Mouse (Mus musculus) right cerebral cortex, postnatal 36 days (tissue): ENCODE results near the gene Snap25.

Source experiments
- DNase-seq, 2 experiments: peaks; one replicate each; pipeline ENCODE4 v3.0.0; 2022; ENCODE audit warnings: low spot score in 2 of 2, mixed read lengths in 1 of 2

Snap25 gene

DNA sequence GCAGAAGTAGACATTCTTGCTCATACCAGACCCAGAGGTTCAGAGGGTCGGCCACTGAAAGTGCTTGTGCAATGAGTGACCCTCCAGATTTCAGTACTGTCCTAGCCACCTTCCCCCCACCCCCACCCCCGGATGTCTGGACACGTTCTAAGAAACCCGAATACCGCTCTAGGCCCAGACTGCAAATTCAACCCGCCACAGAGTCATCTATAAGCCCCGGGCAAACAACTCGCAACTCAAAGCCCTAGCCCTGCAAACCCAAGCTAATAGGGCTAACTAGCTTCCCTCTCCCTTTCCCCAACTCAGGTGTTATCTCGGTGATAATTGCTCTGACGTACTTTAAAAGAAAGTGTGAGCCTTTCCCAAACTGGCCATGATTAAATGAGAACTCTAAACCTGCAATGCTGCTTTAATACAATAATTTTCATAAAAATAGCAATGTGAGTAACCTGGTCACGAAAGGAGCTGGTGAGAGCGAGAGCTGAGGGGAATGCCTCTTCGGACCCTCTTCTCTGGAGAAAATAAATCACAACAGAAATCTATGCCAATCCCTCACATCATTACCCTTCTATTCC, 725 bp upstream of the Snap25 start:
- no peak for DNase-seq

DNA sequence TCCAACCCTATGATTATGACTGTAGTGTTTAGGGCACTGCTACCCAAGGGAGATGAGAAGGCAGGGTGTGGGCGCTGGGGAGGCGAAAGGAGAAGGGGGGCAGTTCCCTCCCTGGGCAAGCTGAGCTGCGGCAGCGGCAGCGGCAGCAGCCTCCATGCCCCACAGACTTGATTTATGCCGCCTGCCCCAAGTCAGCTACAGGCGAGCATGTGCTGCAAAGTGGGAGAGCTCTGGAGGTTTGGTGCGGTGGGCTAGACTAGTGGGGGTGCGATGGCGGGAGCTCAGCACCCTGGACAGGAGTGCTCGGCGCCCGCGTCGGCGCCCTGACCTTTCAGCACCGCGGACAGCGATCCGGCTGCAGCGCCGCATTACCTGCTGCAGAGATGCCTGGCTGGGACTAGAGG, 757 bp downstream of the Snap25 start:
- DNase-seq = peak; percentile 32 to 36

DNA sequence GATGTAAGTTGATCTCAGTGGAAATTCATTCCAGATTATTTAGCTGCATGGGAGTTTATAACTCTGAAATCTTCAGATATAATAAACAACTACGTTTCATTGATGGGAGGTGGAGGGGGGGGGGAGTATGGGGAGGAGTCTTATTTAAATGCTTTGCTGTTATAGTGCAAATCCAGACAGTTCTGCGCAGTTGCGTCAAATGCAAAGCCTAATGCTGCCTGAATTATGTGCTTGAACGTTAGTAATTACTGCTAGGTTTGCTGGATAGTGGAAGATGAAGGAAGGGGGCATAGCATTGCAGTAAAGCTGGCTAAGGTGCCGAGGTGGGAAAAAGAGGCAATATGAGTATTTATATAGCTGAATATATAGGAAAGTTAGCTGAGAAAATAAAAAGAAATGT, 2.3 kb downstream of the Snap25 start:
- no peak for DNase-seq

DNA sequence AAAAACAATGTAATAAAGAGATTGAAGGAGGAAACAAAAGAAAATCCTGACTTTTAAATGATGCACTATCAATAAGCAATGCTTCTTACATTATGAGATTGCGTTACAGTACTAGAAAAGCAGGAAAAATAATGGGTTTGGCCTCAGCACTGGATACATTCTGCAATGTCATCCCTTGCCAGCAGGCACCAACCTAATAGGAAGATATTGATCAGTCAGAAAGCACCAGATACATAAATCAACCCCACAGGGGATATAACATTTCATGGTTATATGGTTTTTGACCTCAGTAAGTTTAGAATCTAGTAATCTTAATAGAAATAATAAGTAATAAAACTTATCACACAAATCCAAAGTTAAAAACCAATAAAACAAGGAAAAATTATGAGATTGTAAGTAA, 3.1 kb downstream of the Snap25 start:
- DNase-seq = no peak

DNA sequence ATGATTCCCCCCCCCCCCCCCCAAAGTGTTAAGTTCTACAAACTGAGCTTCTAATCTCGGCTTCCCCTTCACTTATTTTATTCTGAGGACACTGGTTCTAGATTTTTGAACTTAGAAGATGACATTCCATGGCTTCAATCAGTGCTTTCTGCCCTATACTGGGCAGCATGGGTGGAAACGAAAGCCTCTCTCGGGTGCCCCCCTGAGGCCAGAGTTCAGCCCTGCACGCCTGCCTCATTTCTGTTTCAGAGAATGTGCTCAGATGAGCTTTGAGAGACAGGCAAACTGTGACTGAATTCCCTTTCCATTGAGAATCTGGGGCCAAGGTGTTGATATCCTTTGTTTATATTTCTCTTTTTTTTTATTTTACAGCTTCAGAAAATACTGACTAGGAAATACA, 7.0 kb downstream of the Snap25 start:
- DNase-seq = peak in 1 of 2 experiments; percentile 39

DNA sequence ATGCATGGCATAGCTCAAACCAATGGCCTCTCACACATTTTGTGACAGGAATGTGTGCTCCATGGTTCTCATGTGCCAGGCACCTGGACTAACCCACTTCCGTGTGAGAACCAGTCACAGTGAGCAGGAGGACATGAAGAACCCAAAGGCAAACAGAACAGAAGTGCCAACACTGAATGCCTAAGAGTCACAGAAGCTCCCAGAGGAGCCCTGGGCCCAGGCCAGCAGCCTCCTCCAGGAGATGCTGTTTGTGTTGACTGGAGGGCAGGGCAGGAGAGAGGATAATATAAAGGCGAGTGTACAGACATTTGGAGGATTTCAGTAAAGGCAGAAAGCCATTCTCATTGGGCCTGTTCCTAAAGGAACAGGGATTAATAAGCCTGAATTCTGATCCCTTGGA, 25.0 kb downstream of the Snap25 start:
- no peak for DNase-seq

DNA sequence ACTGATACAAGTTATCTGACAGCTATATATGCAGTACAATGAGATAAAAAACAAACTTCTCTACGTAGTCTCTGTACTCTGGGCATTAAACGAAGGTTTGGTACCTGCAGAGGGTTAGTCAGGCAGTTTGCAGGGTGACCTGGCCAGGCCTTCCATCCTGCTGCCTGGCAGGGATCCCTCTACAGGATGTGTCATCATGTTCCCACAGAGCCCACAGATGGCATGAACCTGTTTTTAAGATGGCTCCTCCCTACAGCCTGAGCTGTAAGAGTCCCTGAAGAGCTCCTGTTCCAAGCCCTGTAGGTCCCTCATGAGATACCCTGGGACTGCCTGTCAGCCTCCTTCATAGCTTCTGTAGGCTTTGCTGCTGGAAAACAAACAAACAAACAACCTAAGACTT, 29.0 kb downstream of the Snap25 start:
- no peak for DNase-seq

DNA sequence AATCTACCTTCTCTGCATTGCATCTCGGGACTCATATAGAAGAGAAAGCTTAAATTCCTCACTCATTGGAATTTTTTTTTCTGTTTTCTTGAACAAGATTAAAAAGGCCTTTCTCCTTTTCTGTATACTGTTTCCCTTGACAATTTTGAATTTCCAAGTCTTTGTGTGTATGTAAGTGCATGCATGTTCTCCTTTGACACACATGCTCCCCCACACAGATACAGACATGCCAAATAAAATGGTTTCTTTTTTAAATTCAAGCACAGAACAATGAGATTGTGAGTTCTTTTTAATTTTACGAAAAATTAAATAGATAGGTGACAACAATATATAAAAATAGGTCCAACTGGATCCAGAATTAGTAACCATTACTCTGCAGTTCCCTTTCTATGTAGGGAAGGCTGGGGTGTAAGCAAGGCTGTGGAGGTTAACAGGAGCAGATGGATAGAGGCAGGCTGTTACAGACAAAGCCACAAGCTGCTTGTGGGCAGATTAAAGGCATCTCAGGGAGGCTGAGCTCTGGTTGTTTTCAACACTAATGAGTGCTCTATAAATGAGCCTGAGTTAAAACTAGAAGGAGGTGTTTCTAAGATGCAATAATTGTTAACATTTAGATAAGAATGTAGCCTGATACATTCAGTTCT, 31.6 kb downstream of the Snap25 start:
- DNase-seq = no peak

DNA sequence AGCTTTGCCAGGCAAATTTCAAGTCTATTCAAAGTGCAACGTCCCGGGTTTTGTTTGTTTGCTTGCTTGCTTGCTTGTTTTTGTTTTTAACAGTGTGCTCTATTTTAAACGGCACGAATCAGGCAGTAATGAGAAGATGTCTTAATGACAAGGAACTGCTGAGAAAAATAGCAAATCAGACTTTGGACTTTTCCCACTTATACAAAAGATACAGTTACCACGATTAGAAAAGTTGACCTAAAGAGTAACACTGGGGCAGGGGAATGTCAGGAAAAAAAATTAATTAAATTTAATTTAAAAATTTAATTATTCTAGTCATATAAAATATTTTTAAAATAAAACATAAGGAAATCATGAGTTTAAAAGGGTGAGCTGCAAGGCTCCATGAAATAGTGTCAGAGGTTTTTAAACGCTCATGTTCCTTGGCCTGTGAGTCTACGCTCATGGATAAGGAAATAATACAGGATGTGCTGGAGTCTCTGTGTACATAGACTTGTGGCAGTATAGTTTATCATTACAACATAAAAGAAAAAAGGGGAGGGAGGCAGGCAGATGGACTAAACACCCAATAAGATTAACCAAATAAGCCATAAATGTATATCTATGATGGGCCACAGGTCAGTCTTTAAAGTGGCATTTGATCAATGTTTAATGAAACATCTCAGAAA, 32.2 kb downstream of the Snap25 start:
- no peak for DNase-seq

DNA sequence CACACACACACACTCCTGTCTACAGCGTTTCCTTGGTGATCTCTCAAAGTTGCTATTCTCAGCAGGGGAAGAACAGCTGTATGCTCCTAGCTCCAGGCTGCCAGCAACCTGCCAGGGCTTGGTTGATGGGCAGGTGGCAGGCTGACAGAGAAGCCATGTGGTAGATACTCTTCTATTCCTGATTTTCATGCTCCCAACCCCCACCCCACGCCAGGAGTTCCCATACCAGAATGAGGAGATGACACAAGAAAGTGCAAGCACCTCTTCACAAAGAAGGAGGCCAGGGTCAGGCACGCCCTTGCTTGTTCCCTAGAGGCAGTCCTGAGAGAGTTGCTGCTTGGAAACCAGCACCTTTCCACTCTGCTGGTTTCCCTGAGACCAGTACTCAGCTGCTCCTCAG, 40.4 kb downstream of the Snap25 start:
- DNase-seq = no peak

DNA sequence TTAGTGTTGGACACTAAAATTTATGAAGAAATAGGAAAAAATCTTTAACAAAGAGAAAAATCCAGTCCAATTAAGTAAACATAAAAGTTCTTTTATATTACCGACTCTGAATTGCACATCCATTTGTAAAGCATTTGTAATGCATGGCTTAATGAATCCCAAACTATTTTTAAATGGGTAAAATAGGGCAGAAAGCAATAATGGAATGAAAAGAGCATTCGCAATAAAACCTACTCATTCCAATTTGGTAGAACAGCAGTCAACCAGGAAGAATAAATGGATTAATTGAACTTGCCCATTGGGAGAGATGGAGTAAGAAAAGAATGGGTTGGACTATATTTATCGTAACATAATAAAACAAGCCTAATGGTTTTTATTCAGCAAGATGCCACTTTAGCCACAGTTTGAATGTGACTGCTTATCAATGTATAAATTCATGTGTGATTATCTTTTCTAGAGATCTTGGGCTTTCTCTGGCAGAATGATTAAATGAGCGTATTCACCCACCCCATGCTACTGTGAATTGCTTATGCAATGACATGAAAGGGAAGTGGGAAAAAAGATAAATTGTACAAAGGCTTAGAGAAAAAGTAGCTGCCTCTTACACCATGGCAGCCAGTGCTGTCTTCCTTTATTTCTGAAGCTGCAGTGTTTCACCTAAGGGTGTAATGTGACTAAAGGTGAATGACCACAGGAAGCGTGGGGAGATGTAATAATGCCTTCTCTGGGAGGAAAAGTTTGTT, 45.7 kb downstream of the Snap25 start:
- no peak for DNase-seq

DNA sequence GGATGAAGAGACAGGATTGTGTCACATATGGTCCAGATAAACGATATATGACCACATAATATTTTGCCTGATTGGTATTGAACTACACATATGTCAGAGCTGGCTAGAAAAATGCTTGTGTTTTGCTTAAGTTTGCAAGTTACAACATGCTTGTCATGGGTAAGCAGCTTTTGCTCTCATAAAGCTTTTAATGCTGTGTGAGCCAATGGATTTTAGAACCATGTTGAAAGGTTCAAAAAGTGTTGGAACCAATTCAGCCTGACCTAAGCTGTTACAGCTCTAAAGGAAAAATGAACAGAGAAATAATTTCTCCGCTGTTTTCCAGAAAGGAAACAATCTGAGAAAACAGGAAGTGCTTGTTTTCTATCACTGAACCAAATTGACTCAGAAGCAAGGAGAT, 64.9 kb downstream of the Snap25 start:
- DNase-seq = no peak

DNA sequence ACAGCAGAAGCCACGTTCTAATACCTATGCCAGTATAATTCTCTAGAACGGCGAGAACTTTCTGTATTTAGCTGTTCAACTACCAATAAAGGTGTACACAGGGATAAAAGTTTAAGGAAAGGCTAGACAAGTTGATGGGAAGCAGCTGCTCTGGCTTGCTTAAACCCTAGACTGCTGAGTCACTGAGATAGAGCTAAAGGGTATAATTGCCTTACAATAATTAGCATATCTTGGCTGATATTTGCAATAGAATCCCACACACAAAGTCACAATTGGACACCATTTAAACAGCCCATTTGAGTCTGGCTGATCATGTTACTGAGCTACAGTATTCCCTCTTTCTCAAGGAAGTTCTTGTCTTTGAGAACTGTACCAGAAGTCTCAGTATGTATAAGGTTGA, 65.4 kb downstream of the Snap25 start:
- no peak for DNase-seq

DNA sequence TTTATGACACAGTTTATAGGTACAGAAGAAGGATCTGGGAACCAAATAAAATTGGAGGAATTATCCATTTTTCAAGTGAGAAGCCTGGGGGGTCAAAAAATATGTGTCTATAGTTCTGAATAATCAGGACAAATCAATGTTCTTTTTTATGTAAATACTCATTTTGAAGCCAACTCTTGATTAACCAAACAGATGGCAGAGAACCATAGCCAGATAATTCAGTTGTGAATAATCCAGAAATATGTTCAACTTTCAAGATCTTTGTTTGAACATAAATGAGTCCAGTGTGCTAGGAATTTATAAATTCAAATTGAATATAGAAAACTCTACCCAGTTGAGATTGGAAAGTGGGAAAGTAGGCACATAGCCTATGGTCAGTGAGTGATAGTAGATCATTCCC, 67.0 kb downstream of the Snap25 start:
- no peak for DNase-seq

DNA sequence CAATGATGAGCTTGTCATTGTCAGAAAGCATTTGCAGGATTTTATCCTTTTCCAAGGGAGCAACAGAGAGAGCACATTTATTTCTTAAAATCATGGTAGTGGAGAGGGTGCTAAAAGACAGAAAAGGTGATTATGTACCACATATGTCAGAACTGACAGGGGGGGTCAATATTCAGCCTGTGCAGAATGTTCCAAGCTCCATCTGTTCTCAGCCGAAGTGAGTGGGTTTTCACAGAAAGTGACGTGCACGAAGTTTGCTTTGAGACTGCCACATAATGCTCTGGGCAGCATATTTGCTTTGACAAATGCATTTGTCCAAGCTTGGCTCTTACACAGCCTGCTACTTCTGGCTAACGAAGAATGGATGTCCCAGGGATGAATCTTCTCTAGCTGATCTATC, 71.1 kb downstream of the Snap25 start:
- DNase-seq = peak in 1 of 2 experiments; percentile 75

DNA sequence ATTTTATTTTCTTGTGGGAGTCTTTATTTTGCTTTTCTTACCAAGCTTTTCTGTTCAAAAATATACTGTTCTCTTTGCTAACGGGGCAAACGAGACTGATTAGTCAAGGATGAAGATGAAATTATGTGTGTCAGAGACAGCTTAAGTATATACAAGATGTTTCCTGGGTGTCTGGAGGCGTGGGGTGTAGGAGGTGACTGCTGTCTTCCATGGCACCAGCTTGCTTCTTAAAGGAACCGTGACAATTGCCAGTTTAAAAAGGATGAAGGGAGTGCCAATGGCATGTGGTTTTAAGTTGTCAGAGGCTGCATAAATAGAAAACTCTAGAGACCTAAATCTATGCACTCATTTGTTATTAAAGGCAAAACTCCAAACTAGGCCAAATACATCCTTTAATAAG, 75.1 kb downstream of the Snap25 start:
- DNase-seq = peak; percentile 75 to 89

DNA sequence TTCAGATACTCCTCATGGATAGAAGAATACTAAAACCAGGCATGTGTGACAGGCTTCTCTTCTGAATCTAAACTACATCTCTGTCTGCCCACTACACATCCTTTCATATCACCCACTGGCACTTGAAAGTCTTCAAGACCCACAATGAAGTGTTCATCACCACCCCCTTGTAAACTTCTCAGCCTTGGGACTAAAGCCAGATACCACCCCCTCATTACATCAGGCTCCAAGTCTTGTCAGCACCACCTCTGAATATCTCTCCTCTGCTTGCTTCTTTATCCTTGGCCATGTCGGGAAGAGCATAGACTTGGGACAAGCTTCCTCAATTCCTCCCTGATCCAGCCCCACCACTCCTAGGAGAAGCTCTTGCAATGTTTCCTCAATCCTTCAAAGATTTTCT, 83.3 kb downstream of the Snap25 start:
- DNase-seq = peak in 1 of 2 experiments; percentile 68

DNA sequence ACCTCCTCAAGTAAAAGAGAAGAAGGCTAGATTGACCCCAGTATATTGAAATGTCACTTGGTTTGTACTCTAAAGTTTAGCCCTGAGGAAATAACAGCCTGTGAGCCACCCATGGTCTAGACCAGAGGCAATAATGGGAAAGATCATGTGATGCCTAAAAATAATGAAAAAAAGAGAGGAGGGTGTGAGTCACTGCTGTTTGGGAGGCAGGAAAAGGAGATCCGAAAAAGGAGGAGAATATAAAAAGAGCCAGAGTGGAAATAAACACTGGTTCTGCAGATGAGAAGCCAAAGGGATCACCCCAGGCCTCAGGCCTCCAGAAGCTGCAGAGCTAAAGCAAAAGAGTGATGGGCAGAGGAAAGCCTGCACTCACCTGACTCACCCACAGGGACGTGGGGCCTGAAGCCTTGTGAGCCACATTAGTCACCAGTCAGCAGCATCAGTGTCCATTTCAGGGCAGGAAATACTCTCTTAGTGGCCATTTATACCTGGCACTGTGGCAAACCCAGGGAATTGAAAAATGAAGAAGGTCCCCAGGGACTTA, 85.7 kb downstream of the Snap25 start:
- DNase-seq = no peak

DNA sequence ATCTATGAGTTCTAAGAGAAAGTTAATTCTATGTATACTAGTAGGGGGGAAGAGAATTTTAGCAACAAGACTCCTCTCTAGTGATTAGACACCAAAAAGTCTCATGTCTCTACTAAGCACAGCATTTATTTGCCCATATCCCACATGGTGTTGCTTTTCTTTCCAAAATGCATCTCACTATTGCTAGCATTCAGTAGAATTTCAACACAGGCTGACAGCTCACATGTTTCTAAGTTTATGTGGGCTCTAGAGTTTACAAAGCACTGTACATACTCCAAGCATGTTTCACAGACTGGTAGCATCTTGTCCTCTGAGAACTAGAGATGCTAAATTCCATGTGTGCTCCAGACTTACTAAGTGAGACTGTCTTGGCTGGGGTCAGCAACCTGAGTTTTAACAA, 87.8 kb downstream of the Snap25 start:
- DNase-seq = no peak

DNA sequence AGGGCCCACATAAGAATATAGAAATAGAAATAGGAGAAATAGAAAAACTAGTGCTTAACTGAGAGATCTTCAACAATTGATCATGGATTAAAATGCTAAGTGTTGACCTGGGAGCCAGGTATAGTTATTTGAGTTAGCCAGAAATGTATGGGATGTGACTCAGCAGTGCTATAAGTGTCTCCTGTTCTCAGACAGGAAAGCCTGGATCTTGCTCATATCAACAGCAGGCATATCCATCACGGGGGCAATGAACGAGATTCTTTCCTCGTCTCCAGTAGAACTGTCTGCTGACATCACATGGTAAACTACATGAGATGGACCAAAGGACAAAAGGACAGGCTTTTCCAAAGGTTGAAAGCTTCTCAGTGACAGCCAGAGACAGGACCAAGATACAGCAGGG, 88.8 kb downstream of the Snap25 start:
- DNase-seq = no peak

DNA sequence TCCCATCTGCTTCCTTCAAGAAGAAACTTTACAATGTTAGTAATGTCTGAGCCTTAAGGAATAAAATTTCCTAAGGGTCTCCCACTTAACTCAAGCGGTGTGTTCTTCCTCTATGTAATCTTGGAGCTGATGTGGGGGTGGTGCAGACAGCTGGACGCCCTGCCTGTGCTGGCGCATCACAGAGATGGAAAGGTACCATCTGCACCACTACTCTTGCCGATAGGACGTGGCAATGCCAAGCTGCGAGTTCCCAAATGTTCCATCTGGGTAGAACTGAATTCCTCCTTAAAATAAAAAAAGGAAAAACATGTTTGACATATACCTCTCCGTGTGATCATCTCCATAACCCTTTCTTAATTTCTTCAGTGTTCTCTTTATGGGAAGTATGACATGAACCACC, 89.9 kb downstream of the Snap25 start:
- DNase-seq = peak; percentile 75 to 76

DNA sequence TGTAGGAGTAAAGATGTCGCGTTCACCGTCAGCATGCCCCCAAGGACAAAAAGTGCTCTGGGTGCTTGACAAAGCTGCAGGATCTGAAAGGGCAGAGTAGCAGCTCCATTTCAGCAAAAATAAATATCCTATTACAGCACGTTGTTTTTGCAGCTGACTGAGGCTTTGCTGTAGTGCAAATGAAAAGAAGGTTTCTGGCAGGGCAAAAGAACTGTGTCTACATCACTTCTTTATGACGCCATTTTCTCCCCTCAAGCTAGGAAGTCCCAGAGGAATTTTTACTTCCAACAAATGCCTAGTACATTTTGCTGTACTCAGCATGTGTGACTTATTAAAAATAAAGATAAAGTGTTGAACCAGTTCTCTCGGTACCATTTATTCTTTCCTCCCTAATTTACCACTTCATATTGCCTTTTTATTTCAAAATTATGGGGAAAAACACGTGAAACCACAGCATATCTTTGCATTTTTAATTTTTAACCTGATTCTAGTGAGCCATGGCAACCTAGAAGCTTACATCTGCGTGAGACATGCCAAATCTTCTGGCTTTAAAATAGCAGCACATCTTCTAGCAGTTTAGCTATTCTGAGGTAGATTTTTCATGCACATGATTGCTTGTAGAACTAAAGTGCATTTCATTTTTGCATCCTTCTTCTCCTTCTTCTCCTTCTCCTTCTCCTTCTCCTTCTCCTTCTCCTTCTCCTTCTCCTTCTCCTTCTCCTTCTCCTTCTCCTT, 94.9 kb downstream of the Snap25 start:
- no peak for DNase-seq
